Mouse (Mus musculus) left cerebral cortex, adult 8-10 months (tissue): ENCODE data around the gene Ehbp1l1. TPM values are rescaled to one million over a fixed set of nuclear protein-coding genes. Genes with fewer than 3 reads are reported as not detected.
"Not testable (repeated sequence)": the region's sequence is repeated elsewhere in the genome, so short reads cannot be mapped to it uniquely, and the experiment has no call there.

Source experiments
- DNase-seq, 2 experiments: peaks; one replicate each; pipeline ENCODE4 v3.0.0; 2022; ENCODE audit warnings: low spot score in 2 of 2
- total RNA-seq, 4 experiments: library from RNA; stranded (reverse); gene quantifications; 2 replicates each; pipeline ENCODE4 v1.2.4; 2022

The Ehbp1l1 gene
- total RNA-seq, 4 experiments from 2014 or later = 15.8 to 22.9 (median 19.9) TPM

DNA sequence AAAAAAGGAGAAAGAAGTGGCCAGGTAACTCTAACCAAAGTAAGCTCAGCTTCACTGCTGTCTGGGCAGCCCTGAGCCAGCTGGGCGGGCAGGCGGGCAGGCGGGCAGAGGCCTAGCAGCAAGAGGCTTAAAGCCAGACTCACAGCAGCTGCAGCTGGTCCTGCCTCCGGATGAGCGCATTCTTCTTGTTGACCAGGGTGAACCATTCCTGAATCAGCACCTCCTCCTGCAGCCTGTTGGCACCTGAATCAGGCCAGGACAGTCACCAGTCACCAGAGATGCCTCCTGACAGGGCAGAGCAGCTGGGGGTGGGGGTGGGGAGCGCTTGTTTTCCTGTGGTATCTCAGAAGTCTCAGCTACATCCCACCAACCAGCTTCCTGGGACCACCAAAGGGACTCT lies 16.0 kb downstream of the Ehbp1l1 start:
- no peak for DNase-seq

DNA sequence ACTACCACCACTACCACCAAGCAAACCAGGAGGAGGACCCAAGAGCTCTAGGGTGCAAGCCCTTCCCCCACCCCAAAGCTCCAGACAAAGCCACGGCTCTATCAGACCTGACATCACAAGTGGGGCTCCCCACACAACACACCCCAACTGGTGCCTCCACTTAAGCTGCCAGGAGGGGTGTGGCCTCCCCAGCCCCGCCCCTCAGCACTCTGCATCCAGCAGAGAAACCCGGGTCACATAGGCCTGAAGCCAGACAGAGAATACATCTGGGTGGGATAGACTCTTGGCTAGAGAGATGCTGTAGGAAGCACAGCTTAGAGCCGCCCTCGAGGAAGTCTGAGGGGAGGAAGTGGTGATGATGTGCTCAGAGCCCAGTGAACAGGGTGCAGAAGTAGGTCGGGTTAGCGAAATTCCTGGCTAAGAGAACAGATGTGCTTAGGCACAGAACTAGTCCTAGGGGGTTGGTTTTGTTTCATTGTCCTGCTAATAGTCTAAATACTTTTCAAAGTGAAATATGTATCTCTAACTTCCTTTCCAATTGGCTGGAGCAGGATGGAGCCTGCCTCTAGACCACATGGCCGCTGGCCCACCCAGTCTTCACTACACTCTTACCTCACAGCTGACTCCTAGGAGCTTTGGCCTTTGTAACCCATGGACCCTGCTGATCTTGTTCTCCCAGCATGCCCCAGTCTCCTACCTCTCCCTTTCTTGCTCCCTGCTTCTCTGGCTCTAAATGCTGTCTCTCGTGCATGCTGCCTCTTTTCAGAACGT lies 21.1 kb downstream of the Ehbp1l1 start:
- no peak for DNase-seq

DNA sequence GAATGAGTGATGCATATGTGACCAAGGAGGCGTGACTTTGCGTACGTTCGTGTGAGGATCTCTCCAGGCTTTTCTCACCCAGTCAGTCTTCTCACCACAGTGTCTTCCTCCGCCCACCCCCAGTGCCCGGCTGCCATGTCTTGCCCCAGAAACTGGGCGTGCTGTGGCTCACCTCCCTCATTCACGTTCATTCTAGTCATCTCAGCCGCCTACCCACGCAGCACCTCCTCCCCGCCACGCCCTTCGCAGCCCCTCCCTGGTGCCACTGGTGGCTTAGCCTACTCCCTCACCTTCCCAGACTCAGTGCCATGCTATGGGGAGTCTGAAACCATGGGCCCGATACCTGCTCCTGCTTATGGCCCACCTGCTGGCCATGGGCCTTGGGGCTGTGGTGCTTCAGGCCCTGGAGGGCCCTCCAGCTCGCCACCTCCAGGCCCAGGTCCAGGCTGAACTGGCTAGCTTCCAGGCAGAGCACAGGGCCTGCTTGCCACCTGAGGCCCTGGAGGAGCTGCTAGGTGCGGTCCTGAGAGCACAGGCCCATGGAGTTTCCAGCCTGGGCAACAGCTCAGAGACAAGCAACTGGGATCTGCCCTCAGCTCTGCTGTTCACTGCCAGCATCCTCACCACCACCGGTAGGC lies 21.8 kb downstream of the Ehbp1l1 start, which contains the start of gene Kcnk7:
TSS of gene Kcnk7 (plus strand) at position 205 of the 638 bp plus-strand sequence.
- DNase-seq = peak in 1 of 2 experiments; percentile 32

GRCm38 (mm10) chr19:5695849-5696462 lies 30.2 kb downstream of the Ehbp1l1 start:
- no peak for DNase-seq

- DNase-seq = no peak
These were observed 32.3 kb downstream of the Ehbp1l1 start for GRCm38 (mm10) chr19:5693801-5694200.

DNA sequence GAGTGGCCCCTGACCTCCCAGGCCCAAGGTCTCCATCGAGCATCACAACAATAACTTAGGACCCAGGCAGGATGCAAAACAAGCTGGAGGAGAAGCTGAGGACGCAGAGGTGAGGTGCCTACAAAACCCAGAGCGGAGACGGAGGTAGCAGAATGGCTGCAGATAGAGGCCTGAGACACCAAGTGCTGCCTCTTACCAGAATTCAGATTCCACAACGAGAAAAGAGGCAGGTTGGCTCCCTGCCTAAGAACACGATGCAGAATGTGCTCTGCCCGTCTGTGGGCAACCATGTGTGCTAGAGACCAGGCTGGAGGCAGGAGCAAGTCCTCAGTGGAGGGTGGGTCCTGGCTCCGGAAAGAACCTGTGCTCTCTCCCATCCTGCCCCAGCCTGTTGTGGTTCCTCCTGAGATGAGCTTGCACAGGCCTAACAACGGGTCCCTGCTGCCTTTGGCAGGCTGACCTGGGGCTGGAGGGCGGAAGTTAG lies 33.2 kb downstream of the Ehbp1l1 start:
- no peak for DNase-seq

- DNase-seq = no peak
These were observed 33.8 kb downstream of the Ehbp1l1 start for GRCm38 (mm10) chr19:5692086-5692912.

GRCm38 (mm10) chr19:5691601-5692000 lies 34.5 kb downstream of the Ehbp1l1 start:
- DNase-seq = no peak

DNA sequence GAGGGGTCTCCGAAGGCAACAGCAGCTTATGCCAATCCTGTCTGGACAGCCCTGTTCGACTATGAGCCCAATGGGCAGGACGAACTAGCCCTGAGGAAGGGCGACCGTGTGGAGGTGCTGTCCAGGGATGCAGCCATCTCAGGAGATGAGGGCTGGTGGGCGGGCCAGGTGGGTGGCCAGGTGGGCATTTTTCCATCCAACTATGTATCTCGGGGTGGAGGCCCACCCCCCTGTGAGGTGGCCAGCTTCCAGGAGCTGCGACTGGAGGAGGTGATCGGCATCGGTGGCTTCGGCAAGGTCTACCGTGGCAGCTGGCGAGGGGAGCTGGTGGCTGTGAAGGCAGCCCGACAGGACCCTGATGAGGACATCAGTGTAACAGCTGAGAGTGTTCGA lies 35.8 kb downstream of the Ehbp1l1 start:
- DNase-seq = peak in 1 of 2 experiments; percentile 48

GRCm38 (mm10) chr19:5689565-5690342 lies 36.4 kb downstream of the Ehbp1l1 start:
- peak; percentile 65 to 77 for DNase-seq

GRCm38 (mm10) chr19:5689088-5689428 lies 37.1 kb downstream of the Ehbp1l1 start:
- no peak for DNase-seq

DNA sequence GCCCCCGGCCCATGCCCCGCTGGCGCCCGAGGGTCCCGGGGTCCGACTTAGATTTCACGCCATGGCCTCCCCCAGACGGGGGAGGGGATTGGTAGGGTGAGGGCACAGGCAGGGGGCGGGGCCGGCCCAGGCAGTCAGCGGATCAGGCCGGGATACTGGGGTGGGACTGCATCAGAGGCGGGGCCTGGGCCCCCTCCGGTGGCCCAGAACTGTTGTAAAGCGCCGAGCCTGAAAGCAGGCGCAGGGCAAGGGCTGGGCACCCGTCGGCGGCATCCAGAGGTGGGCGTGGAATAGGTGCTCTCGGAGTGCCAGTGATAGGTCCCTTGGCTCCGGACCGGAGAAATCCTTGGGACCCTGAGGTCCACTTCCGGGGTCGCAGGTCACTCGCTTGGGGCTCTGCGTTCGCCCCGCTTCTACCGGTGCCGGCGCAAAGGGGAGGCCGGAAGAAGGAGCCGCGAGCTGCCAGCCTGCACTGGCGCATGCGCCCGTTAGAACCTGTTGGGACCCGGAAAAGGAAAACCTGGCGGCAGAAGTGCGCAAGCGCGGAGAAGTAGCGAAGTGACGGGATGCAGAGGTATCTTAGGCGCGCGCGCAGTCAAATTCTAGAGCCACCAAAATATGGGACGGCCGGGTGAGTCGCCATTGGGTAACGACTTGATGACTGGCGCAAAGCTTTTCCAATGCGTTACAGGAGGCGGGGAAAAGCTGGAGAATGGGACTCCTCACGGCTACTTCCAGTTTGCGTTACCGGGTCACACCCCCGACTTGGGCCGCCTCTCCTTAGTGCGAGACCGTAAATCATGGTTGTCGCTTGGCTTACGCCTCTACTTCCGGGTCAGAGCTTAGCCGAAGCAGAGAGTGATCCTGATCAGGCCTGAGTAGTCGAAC lies 37.7 kb downstream of the Ehbp1l1 start, which contains the start of the genes Map3k11 and Pcnx3:
TSS of gene Map3k11 (plus strand) at position 543 of the 888 bp plus-strand sequence.
TSS of gene Pcnx3 (minus strand) at position 709 of the 888 bp plus-strand sequence.
- peak; percentile 92 to 98 for DNase-seq

GRCm38 (mm10) chr19:5687738-5688137 lies 38.4 kb downstream of the Ehbp1l1 start:
- no peak for DNase-seq

GRCm38 (mm10) chr19:5686954-5687353 lies 39.2 kb downstream of the Ehbp1l1 start:
- not testable (repeated sequence) for DNase-seq

- DNase-seq = no peak
These were observed 39.7 kb downstream of the Ehbp1l1 start for GRCm38 (mm10) chr19:5686437-5686836.

- DNase-seq = no peak
These were observed 40.3 kb downstream of the Ehbp1l1 start for GRCm38 (mm10) chr19:5685861-5686260.

GRCm38 (mm10) chr19:5685431-5685830 lies 40.7 kb downstream of the Ehbp1l1 start:
- no peak for DNase-seq

GRCm38 (mm10) chr19:5684985-5685384 lies 41.1 kb downstream of the Ehbp1l1 start:
- no peak for DNase-seq

DNA sequence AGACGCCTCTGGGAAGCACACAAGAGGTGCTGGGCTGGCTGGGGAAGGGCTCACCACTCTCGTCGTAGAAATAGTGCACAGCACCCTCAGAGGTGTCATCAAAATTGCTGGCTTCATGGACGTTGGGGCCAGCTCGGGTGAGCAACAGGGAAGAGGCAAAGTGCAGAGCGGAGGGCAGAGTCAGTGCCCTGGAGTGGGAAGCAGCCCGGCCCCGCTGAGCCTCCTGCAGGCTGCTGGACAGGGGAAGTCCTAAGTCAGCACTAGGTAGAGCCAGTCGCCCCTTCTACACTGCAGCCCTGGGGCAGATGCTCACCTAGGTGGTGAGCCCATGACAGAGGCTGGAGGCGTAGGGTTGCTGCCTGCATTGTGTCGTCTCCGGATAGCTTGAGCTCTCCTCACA lies 41.9 kb downstream of the Ehbp1l1 start:
- DNase-seq = no peak
